Mouse (Mus musculus) heart, postnatal 36 days (tissue): ENCODE results near the gene Rhebl1. TPM values are rescaled to one million over a fixed set of nuclear protein-coding genes. Genes with fewer than 3 reads are reported as not detected.

Experiments used
- DNase-seq, 2 experiments: peaks; one replicate each; pipeline ENCODE4 v3.0.0; 2021 to 2022
- intact Hi-C: fragments of 180-260 bp; cut with DNase I; formaldehyde crosslinking; loops from one replicate; pipeline ENCODE4 v1.15.1; 2025
- total RNA-seq, 2 experiments: library from RNA; stranded (reverse); gene quantifications; 2 replicates each; pipeline ENCODE4 v1.2.3; 2021

The Rhebl1 gene
- total RNA-seq, 2 experiments from 2014 or later: 3.0 to 4.3 TPM

DNA sequence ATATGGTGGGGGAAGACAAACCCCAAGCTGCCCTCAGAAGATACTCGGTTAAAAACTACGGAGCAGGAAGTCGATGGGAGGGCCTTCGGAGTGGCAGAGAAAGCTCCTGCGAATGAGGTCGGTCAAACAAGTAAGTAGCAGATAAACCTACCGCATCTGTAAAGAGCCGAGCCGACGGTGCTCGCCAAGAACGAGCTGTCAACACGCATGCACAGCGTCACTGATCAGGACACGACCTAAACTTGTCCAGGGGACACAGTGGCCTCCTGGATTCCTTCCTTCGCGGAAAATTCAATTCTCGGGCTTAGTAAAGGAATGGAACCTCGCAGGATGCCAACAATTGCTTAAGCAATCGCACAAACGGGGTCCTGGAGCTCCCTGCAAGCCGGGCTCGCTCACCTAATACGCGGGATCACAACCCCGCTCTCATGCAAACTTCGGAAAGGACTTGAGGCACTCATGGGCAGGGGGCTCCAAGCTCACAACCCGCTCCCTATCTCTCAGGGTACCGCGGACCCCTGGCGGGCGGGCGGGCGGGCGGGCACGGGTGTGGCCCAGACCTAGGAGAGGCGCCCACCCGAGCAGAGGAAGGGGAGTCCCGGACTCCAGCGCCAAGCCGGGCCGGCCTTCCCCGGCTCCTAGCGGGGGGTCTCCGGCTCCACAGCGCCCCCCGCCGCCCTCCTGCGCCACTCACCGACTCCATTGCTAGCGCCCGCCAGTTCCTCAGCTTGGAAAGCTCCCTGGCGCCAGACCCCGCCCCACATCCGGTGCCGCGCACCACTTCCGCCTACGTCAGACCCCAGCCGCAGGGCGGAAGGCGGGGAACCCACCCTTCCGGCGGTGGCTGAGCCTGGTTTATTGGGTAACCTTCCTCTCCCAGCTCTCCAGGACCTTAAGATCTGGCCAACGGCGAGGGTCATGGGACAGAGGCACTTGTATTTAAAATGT is 63.3 kb downstream of the Rhebl1 start, which contains the start of gene Prkag1:
TSS of gene Prkag1 (minus strand) at position 786 of the 948 bp plus-strand sequence.
- DNase-seq: peak; percentile 97 to 98
- intact Hi-C loops: loop anchor here (1.0 kb wide), 1 partner anchor 169 kb away; the partner anchor contains the start of gene Ddx23

Other genes starting within 250 kb of the Rhebl1 start
- gene Ddx23, start 231.6 kb downstream of the Rhebl1 start, total RNA-seq: 10 to 100 TPM; 51.5 to 65.1 TPM
- gene Rnd1, start 217.1 kb downstream of the Rhebl1 start, total RNA-seq: 1 to 10 TPM; 1.1 to 1.4 TPM
- under 1 TPM; 0.33 to 0.42 TPM for gene Ccdc65, start 186.3 kb downstream of the Rhebl1 start, total RNA-seq
- gene Fkbp11, start 166.3 kb downstream of the Rhebl1 start, total RNA-seq: 1 to 10 TPM; 6.2 to 6.7 TPM
- 10 to 100 TPM; 20.8 to 20.9 TPM for gene Arf3, start 131.3 kb downstream of the Rhebl1 start, total RNA-seq
- gene Wnt10b, start 116.4 kb downstream of the Rhebl1 start, total RNA-seq: under 1 TPM; 0.27 to 0.33 TPM
- gene Wnt1, start 104.7 kb downstream of the Rhebl1 start, total RNA-seq: not detected
- under 1 TPM; 0.22 to 0.35 TPM for gene Ddn, start 85.0 kb downstream of the Rhebl1 start, total RNA-seq
- gene Prkag1, start 63.0 kb downstream of the Rhebl1 start, total RNA-seq: 100 to 1,000 TPM in 1 of 2 experiments, 10 to 100 TPM in 1; 99.8 to 112 TPM
- 10 to 100 TPM; 56.9 to 60.3 TPM for gene Kmt2d, start 23.3 kb downstream of the Rhebl1 start, total RNA-seq
- 1 to 10 TPM; 1.7 to 1.9 TPM for gene Dhh, start 4.0 kb upstream of the Rhebl1 start, total RNA-seq
- gene Lmbr1l, start 23.7 kb upstream of the Rhebl1 start, total RNA-seq: 10 to 100 TPM; 15.0 TPM
- gene Tuba1b, start 40.0 kb upstream of the Rhebl1 start, total RNA-seq: 100 to 1,000 TPM; 130 to 145 TPM
- gene Gm49450, start 59.0 kb upstream of the Rhebl1 start, total RNA-seq: not detected
- gene Tuba1a, start 59.2 kb upstream of the Rhebl1 start, total RNA-seq: 10 to 100 TPM; 73.0 to 74.5 TPM
- 10 to 100 TPM; 29.7 to 33.9 TPM for gene Tuba1c, start 135.4 kb upstream of the Rhebl1 start, total RNA-seq
- under 1 TPM; 0.14 to 0.94 TPM for gene Prph, start 160.6 kb upstream of the Rhebl1 start, total RNA-seq
- gene Troap, start 180.0 kb upstream of the Rhebl1 start, total RNA-seq: under 1 TPM; 0.33 to 0.49 TPM
- gene C1ql4, start 193.3 kb upstream of the Rhebl1 start, total RNA-seq: not detected
- gene Dnajc22, start 198.6 kb upstream of the Rhebl1 start, total RNA-seq: under 1 TPM; 0.22 to 0.36 TPM
- gene Spats2, start 231.4 kb upstream of the Rhebl1 start, total RNA-seq: 1 to 10 TPM; 6.6 to 7.9 TPM